Mouse (Mus musculus) G1E (cell line): ENCODE data around the gene Dock10. TPM values are rescaled to one million over a fixed set of nuclear protein-coding genes. Genes with fewer than 3 reads are reported as not detected.

Experiments used
- ATAC-seq: 2 replicates; pipeline ENCODE4 v1.8.0; 2016; ENCODE audit warnings: mild to moderate bottlenecking; ENCODE audit not compliant: insufficient number of reproducible peaks, poor library complexity, low FRiP score, severe bottlenecking; ENCODE audit errors: extremely low read depth
- DNase-seq: peaks from one replicate; pipeline ENCODE4 v3.0.0; 2012; ENCODE audit warnings: low spot score
- H3K27me3 ChIP-seq: 2 replicates; pipeline ENCODE4 v1.6.1; 2012; ENCODE audit warnings: mild to moderate bottlenecking, low read length, inconsistent platforms; ENCODE audit not compliant: insufficient read depth
- H3K36me3 ChIP-seq: replicated peaks from 2 replicates; pipeline ENCODE3; 2012; ENCODE audit warnings: mild to moderate bottlenecking, inconsistent platforms
- H3K4me1 ChIP-seq: 2 replicates; pipeline ENCODE4 v1.6.1; 2012; ENCODE audit warnings: low read depth, low read length, inconsistent platforms, mixed read lengths; ENCODE audit not compliant: insufficient read depth
- H3K4me3 ChIP-seq: 2 replicates; pipeline ENCODE4 v1.5.1; 2012; ENCODE audit warnings: low read depth, mild to moderate bottlenecking, inconsistent platforms, low read length, moderate library complexity, mixed read lengths
- H3K9me3 ChIP-seq: replicated peaks from 2 replicates; pipeline ENCODE4 v1.6.1; 2012; ENCODE audit warnings: inconsistent platforms
- CTCF ChIP-seq: IDR thresholded peaks from 2 replicates; pipeline ENCODE4 v1.5.1; 2012; ENCODE audit warnings: low read depth, low read length, inconsistent platforms, mixed read lengths
- GATA1 ChIP-seq: IDR thresholded peaks from 2 replicates; pipeline ENCODE4 v1.6.1; 2012; ENCODE audit warnings: borderline replicate concordance, low read length, inconsistent platforms, mixed read lengths
- GATA2 ChIP-seq: IDR thresholded peaks from 2 replicates; pipeline ENCODE4 v1.6.1; 2012; ENCODE audit warnings: low read depth, low read length, inconsistent platforms, borderline replicate concordance
- POLR2AphosphoS5 ChIP-seq: IDR thresholded peaks from 2 replicates; pipeline ENCODE4 v1.6.1; 2012; ENCODE audit warnings: low read depth, low read length, inconsistent platforms; ENCODE audit not compliant: insufficient replicate concordance
- TAL1 ChIP-seq: conservative IDR thresholded peaks from 2 replicates; pipeline ENCODE4 v1.6.1; 2012; ENCODE audit warnings: low read depth, low read length, inconsistent platforms, mixed read lengths
- polyA plus RNA-seq: library from polyadenylated mRNA; stranded (reverse); fragments of >175 nt; gene quantifications from 2 replicates; pipeline ENCODE4 v1.2.3, GENCODE M21; 2012
- total RNA-seq, 2 experiments: library from RNA; stranded (forward) in 1 of 2; stranded (reverse) in 1 of 2; fragments of 200-1000 nt in 1 of 2; fragments of >200 nt in 1 of 2; fragmentation: Nextera tagmentation in 1 of 2; gene quantifications; 2 replicates each; pipeline ENCODE4 v1.2.3; 2014 to 2017

Gene Dock10
- total and polyA plus RNA-seq, 3 experiments = 0.76 TPM; not detected in 2

DNA sequence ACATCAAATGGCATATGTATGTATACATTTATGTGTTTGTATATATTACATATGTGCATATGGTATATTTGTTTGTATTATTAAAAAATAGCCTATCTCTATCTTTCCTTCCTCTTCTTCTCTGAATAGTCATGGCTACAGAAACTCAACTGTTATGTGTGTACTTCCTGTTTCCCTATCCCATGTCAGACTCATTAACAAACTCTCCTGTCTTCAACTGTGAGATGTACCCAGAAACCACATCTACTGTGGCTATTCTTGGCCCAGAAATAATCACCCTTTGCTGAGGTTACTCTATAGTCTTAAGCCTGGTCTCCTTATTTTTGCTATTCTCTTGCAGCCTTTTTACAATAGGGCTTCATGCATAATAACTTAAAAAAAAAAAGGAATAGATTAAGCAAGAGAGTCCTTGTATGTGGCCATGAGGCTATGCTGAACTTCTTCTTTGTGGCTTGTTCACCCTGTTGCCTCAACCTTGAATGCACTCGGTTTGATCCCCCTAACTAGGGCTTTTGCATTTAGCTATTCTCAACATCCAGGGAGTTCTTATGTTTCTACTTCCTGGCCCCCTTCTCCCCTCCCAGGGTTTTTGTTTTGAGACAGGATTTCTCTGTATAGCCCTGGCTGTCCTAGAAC, 306.3 kb downstream of the Dock10 start:
- Histone ChIP-seq H3K36me3 (no peaks in the 10 kb centered on the region), H3K9me3 (no peaks in the 10 kb centered on the region), H3K27me3 (no peaks in the 10 kb centered on the region), H3K4me3 (no peak overlapping the region), H3K4me1 (no peaks in the 10 kb centered on the region)
- ATAC-seq (no peak), DNase-seq (no peak)
- TF ChIP-seq TAL1 (no peak), GATA1 (no peak), CTCF (no peak), POLR2AphosphoS5 (no peak), GATA2 (no peak)
